Mouse (Mus musculus): ENCODE measurements at regions not wholly inside any gene's neighbourhood (a gene's known extent, or its start where the extent isn't known, plus 50 kb on each side); places are given as distances from the start of the nearest gene placed in this dataset.

DNA sequence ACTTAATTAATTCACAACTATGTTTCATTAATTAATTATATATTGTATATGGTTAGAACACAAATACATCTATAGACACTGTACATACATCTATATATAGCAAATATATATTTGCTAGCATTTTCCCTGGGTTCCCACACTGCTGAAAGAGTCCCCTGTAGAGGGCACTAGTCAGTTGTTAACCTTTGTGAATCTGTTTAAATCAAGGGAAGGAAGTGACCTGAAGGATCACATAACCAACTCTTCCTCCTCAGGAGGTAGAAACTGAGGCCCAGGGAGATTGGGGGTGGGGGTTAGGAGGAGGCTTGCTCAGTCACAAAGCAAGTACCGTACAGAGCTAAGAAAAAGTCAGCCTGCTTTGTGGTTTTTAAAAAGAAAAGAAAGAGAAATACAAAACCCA is 258.1 kb downstream of the Pik3r1 start:
- 0 out of 2 replicates have a peak, but pooled peaks have one; percentile 29 for ATAC-seq (replicated peaks; ENCODE audit: low FRiP score)
- Histone ChIP-seq H3K36me3 (ENCODE audit: control insufficient read depth, insufficient read depth, low read length) (no peaks in the 10 kb centered on the region), H3K4me1 (replicated peaks; ENCODE audit: control insufficient read depth, insufficient read depth, low read length) (no peaks in the 10 kb centered on the region), H3K27ac (ENCODE audit: low read depth, low read length) (no peak overlapping the region), H3K9me3 (ENCODE audit: control insufficient read depth, low read length) (no peaks in the 10 kb centered on the region), H3K4me3 (ENCODE audit: low read depth, low read length) (no peak overlapping the region), H3K4me2 (no peak overlapping the region), H3K9ac (ENCODE audit: low read depth, low read length) (no peak overlapping the region), H3K27me3 (replicated peaks; ENCODE audit: control insufficient read depth, insufficient read depth, low read length) (no peaks in the 10 kb centered on the region)
- no peak for DNase-seq (ENCODE audit: low spot score)
- WGBS = 38% methylated on average over 1 of the region's 1 CpGs

DNA sequence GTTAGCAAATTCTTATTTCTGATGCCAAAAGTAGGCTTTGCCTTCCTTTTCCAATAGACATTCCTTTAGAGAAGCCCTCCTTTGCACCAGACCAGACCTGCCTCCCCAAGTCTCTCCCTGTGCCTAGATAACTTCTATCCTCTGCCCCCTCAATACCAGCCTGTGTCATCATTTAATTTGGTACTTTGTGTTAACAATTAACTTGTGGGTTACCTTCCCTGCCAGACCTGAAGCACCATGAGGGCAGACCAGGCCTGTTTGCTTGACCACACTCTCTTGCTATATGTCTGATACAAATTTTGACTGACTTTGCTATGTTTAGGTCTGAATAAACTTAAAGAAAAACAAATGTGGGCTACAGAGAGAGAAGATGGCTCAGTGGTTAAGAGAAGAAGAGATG is 259.7 kb downstream of the Pik3r1 start:
- H3K4me1 ChIP-seq (replicated peaks; ENCODE audit: control insufficient read depth, insufficient read depth, low read length) = no peaks in the 10 kb centered on the region
- H3K27me3 ChIP-seq (replicated peaks; ENCODE audit: control insufficient read depth, insufficient read depth, low read length) = no peaks in the 10 kb centered on the region
- H3K27ac ChIP-seq (ENCODE audit: low read depth, low read length) = no peak overlapping the region
- ATAC-seq (replicated peaks; ENCODE audit: low FRiP score) = no peak
- no peak overlapping the region for H3K4me3 ChIP-seq (ENCODE audit: low read depth, low read length)
- no peak overlapping the region for H3K4me2 ChIP-seq
- no peak overlapping the region for H3K9ac ChIP-seq (ENCODE audit: low read depth, low read length)
- no peak for DNase-seq (ENCODE audit: low spot score)
- H3K36me3 ChIP-seq (ENCODE audit: control insufficient read depth, insufficient read depth, low read length) = no peaks in the 10 kb centered on the region
- no peaks in the 10 kb centered on the region for H3K9me3 ChIP-seq (ENCODE audit: control insufficient read depth, low read length)

DNA sequence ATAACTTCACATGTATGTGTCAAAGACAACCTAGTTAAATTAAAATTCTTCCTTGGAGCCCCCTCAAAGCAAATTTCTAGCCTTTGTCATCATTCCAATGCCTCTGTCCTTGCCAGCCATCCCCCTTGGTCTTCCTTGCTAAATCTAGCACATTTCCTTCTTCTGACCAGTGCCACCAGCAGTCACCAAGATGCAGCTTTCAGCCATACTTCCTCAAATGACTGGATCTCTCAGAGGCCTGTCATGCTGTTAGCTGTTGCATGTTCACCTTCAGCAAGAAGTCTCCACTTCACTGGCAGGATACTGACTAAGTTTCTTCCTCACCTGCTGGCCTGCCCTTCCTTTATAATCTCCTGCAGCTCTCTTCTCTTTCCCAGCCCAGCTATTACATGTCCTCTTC is 261.3 kb downstream of the Pik3r1 start:
- Histone ChIP-seq H3K27me3 (replicated peaks; ENCODE audit: control insufficient read depth, insufficient read depth, low read length) (peaks cover 4% of the 10 kb centered on the region), H3K9ac (ENCODE audit: low read depth, low read length) (no peak overlapping the region), H3K36me3 (ENCODE audit: control insufficient read depth, insufficient read depth, low read length) (no peaks in the 10 kb centered on the region), H3K9me3 (ENCODE audit: control insufficient read depth, low read length) (no peaks in the 10 kb centered on the region), H3K4me3 (ENCODE audit: low read depth, low read length) (no peak overlapping the region), H3K4me1 (replicated peaks; ENCODE audit: control insufficient read depth, insufficient read depth, low read length) (no peaks in the 10 kb centered on the region), H3K27ac (ENCODE audit: low read depth, low read length) (no peak overlapping the region), H3K4me2 (no peak overlapping the region)
- DNase-seq (ENCODE audit: low spot score) (no peak), ATAC-seq (replicated peaks; ENCODE audit: low FRiP score) (no peak)

DNA sequence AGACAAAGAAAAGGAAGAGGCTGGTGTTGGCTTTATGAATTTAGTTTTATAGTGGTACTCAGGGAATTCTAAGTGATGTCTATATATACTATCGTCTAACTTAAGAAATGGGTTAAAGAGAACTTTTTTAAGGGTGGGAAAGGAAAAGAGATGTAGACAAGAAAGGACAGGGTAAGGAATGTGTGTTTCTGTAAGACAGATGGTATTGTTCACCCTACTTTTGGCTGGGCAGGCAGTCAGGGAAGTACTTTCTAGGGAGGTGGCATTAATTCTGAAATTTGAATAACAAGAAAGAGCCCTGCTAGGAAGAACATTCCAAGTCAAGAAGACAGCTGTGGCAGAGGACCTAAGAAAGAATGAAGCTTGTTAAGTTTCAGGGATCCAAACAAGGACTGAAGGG is 263.0 kb downstream of the Pik3r1 start:
- Histone ChIP-seq H3K4me1 (replicated peaks; ENCODE audit: control insufficient read depth, insufficient read depth, low read length) (no peaks in the 10 kb centered on the region), H3K9ac (ENCODE audit: low read depth, low read length) (no peak overlapping the region), H3K27me3 (replicated peaks; ENCODE audit: control insufficient read depth, insufficient read depth, low read length) (peaks cover 6% of the 10 kb centered on the region), H3K27ac (ENCODE audit: low read depth, low read length) (no peak overlapping the region), H3K36me3 (ENCODE audit: control insufficient read depth, insufficient read depth, low read length) (no peaks in the 10 kb centered on the region), H3K4me2 (no peak overlapping the region), H3K9me3 (ENCODE audit: control insufficient read depth, low read length) (no peaks in the 10 kb centered on the region), H3K4me3 (ENCODE audit: low read depth, low read length) (no peak overlapping the region)
- ATAC-seq (replicated peaks; ENCODE audit: low FRiP score) (no peak), DNase-seq (ENCODE audit: low spot score) (no peak)
- 90% methylated on average over 1 of the region's 1 CpGs for WGBS

DNA sequence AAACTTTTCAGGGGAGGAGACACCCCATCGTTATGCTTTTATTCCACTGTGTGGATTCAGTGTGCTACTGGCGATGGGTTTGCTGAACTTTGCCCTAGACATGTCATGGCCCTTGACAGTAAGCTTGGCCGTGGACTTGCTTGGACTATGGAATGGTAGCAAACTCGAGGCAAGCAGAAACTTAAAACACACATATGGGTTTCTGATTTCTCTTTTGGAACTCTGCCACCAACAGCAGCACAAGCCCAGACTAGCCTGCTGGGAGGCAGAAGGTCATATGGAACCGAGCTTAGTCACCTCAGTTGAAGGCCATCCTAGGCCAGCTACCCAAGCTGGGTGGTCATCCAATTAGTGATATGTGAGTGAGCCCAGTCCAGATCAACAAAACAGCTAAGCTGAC is 263.8 kb downstream of the Pik3r1 start:
- Histone ChIP-seq H3K4me1 (replicated peaks; ENCODE audit: control insufficient read depth, insufficient read depth, low read length) (no peaks in the 10 kb centered on the region), H3K4me2 (no peak overlapping the region), H3K9ac (ENCODE audit: low read depth, low read length) (no peak overlapping the region), H3K27ac (ENCODE audit: low read depth, low read length) (no peak overlapping the region), H3K27me3 (replicated peaks; ENCODE audit: control insufficient read depth, insufficient read depth, low read length) (peaks cover 6% of the 10 kb centered on the region), H3K9me3 (ENCODE audit: control insufficient read depth, low read length) (no peaks in the 10 kb centered on the region), H3K4me3 (ENCODE audit: low read depth, low read length) (no peak overlapping the region), H3K36me3 (ENCODE audit: control insufficient read depth, insufficient read depth, low read length) (no peaks in the 10 kb centered on the region)
- no peak for DNase-seq (ENCODE audit: low spot score)
- ATAC-seq (replicated peaks; ENCODE audit: low FRiP score) = no peak
- WGBS = 72% methylated on average over 5 of the region's 5 CpGs

DNA sequence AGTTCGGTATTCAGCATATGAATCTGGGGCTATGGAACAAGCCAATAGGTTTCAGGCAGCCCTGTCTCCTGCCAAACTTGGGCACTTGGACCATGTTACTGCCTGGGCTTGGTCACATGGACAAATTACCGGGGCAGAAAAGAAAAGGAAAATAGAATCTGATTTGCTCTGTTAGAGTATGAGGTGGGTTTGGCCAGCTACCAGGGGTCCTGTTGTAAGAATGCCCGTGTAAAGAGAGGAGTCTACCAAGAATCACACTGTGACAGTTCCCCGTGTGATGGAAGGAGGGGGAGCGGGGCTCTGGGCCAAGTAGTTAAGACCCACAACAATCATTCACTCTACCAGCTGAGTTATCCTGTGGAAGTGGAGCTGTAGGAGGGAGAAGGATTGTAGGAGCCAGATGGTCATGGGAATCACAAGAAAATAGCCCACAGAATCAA is 266.2 kb downstream of the Pik3r1 start:
- H3K4me2 ChIP-seq = no peak overlapping the region
- peaks cover 6% of the 10 kb centered on the region for H3K27me3 ChIP-seq (replicated peaks; ENCODE audit: control insufficient read depth, insufficient read depth, low read length)
- H3K9ac ChIP-seq (ENCODE audit: low read depth, low read length) = no peak overlapping the region
- H3K36me3 ChIP-seq (ENCODE audit: control insufficient read depth, insufficient read depth, low read length) = no peaks in the 10 kb centered on the region
- no peaks in the 10 kb centered on the region for H3K9me3 ChIP-seq (ENCODE audit: control insufficient read depth, low read length)
- no peaks in the 10 kb centered on the region for H3K4me1 ChIP-seq (replicated peaks; ENCODE audit: control insufficient read depth, insufficient read depth, low read length)
- no peak for DNase-seq (ENCODE audit: low spot score)
- H3K4me3 ChIP-seq (ENCODE audit: low read depth, low read length) = no peak overlapping the region
- no peak for ATAC-seq (replicated peaks; ENCODE audit: low FRiP score)
- 85% methylated on average over 5 of the region's 5 CpGs for WGBS
- no peak overlapping the region for H3K27ac ChIP-seq (ENCODE audit: low read depth, low read length)

DNA sequence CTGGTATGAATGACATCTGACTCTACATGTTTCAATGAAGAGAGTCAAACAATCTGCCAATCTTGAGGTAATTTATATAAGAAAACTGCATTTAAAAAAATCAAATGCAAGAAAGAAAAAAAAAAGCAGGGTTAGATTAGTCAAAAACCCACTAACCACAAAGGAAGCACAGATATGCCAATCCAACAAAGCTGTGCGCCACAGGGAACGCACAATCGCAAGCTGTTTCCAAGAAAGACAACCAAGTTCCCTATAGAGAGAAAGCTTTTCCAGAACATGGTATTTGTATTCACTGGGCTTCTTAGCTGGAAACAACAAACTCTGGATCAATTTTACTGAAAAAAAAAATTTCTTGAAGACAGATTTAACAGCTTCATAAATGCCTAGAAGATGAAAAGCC is 267.0 kb downstream of the Pik3r1 start:
- WGBS = 33% methylated on average over 3 of the region's 3 CpGs
- Histone ChIP-seq H3K36me3 (ENCODE audit: control insufficient read depth, insufficient read depth, low read length) (no peaks in the 10 kb centered on the region), H3K27me3 (replicated peaks; ENCODE audit: control insufficient read depth, insufficient read depth, low read length) (peaks cover 6% of the 10 kb centered on the region), H3K4me2 (no peak overlapping the region), H3K4me1 (replicated peaks; ENCODE audit: control insufficient read depth, insufficient read depth, low read length) (no peaks in the 10 kb centered on the region), H3K9ac (ENCODE audit: low read depth, low read length) (no peak overlapping the region), H3K4me3 (ENCODE audit: low read depth, low read length) (no peak overlapping the region), H3K27ac (ENCODE audit: low read depth, low read length) (no peak overlapping the region), H3K9me3 (ENCODE audit: control insufficient read depth, low read length) (no peaks in the 10 kb centered on the region)
- no peak for ATAC-seq (replicated peaks; ENCODE audit: low FRiP score)
- DNase-seq (ENCODE audit: low spot score) = no peak

DNA sequence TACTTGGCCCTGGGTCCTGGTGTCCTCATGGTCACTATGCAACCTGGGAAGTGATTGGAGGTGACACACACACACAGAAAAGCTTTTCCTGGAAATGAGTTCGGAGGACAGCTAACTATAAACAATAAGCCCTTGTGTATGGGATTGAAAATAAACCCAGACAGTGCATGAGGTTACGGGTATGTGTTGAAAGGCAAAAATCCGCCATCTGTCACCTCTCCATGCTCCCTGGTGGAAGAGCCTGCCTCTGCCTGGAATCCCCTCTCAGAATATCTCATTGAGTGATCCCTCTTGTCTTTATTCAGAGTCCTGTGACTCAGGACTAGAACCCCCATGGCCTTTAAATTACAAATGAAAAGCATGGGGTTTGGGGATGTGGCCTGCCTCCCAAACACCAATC is 276.2 kb downstream of the Pik3r1 start:
- DNase-seq (ENCODE audit: low spot score) (no peak), ATAC-seq (replicated peaks; ENCODE audit: low FRiP score) (no peak)
- Histone ChIP-seq H3K9ac (ENCODE audit: low read depth, low read length) (no peak overlapping the region), H3K27ac (ENCODE audit: low read depth, low read length) (no peak overlapping the region), H3K4me1 (replicated peaks; ENCODE audit: control insufficient read depth, insufficient read depth, low read length) (no peaks in the 10 kb centered on the region), H3K9me3 (ENCODE audit: control insufficient read depth, low read length) (no peaks in the 10 kb centered on the region), H3K4me2 (no peak overlapping the region), H3K27me3 (replicated peaks; ENCODE audit: control insufficient read depth, insufficient read depth, low read length) (no peaks in the 10 kb centered on the region), H3K36me3 (ENCODE audit: control insufficient read depth, insufficient read depth, low read length) (no peaks in the 10 kb centered on the region), H3K4me3 (ENCODE audit: low read depth, low read length) (no peak overlapping the region)
- 63% methylated on average over 3 of the region's 3 CpGs for WGBS

DNA sequence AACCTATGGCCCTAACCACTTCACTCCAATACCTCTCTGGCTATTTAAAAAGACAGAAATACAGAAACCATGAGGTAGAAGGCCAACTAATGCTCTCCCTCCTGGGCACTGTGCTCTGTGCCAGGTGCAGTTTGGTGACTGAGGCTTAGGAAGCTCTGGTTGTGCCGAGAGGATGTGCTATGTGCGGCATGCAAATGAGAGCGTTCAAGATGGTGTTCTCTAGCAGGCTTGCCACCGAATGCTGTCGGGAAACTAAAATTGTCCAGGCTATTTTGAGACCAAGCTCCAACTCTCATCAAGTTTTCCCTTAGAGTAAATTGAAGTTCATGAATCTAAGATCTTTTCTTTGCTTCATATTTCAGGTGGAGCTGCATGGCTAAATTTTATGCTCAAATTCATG is 277.1 kb downstream of the Pik3r1 start:
- Histone ChIP-seq H3K4me3 (ENCODE audit: low read depth, low read length) (no peak overlapping the region), H3K9ac (ENCODE audit: low read depth, low read length) (no peak overlapping the region), H3K9me3 (ENCODE audit: control insufficient read depth, low read length) (no peaks in the 10 kb centered on the region), H3K27me3 (replicated peaks; ENCODE audit: control insufficient read depth, insufficient read depth, low read length) (no peaks in the 10 kb centered on the region), H3K27ac (ENCODE audit: low read depth, low read length) (no peak overlapping the region), H3K4me2 (no peak overlapping the region), H3K4me1 (replicated peaks; ENCODE audit: control insufficient read depth, insufficient read depth, low read length) (no peaks in the 10 kb centered on the region), H3K36me3 (ENCODE audit: control insufficient read depth, insufficient read depth, low read length) (no peaks in the 10 kb centered on the region)
- ATAC-seq (replicated peaks; ENCODE audit: low FRiP score) = no peak
- 82% methylated on average over 5 of the region's 5 CpGs for WGBS
- DNase-seq (ENCODE audit: low spot score) = no peak

Data from liver, embryonic 11.5 days (tissue).